Mouse (Mus musculus): ENCODE data around the gene Mis18bp1. TPM values are rescaled to one million over a fixed set of nuclear protein-coding genes. Genes with fewer than 3 reads are reported as not detected.

The Mis18bp1 gene
- 13.9 and 19.1 TPM in 2 replicates for polyA plus RNA-seq (2012; rRNA removed)

DNA sequence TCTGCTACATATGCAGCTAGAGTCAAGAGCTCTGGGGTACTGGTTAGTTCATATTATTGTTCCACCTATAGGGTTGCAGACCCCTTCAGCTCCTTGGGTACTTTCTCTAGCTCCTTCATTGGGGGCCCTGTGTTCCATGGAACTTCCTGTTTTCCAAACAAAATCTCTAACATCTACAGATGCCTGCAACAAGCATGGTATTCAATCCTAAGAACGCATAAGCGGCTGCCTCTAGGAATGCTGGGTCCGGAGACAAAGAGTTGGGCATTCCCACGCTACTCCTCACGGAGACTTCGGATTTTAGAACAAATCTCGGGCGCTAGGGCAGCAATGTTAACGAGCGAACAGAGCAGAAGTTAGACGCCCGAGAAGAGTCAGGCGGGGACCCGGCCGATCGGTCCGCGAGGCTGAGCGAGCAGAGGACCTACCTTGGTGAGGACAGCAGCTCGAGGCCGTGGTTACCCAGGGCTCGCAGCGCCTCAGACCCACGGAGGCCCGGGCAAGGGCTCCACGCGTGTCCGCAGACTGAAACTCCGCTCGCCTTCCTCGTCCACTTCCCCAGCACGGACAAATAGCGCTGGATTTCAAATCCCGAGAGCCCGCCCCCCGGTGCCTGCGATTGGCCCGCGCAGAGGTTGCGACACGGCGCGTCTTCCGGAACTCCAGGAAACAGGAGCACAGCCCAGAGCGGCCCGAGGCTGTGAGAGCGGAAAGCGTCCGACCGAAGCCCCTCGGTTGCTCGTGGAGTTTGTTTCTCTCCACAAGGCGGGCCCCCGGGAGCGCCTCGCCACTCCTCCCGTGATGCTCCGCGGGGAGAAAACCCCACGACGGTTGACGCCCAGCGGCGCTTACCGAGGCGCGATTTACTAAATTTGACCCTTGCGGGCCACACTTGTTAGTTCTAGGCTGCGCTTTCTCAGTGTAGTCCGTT is at the start of gene Mis18bp1:
TSS of gene Mis18bp1 (minus strand) at position 584 of the 931 bp plus-strand sequence.

Other genes with a start within 250 kb of the Mis18bp1 start
- gene Klhl28, start 207.1 kb downstream of the Mis18bp1 start, polyA plus RNA-seq (2012; rRNA removed), result 9.8 and 11.3 TPM in 2 replicates
- gene Togaram1, start 206.8 kb downstream of the Mis18bp1 start, polyA plus RNA-seq (2012; rRNA removed), result 13.9 and 14.7 TPM in 2 replicates
- 46.9 and 47.5 TPM in 2 replicates for gene Prpf39, start 136.3 kb downstream of the Mis18bp1 start, polyA plus RNA-seq (2012; rRNA removed)
- 360 and 487 TPM in 2 replicates for gene Fkbp3, start 98.6 kb downstream of the Mis18bp1 start, polyA plus RNA-seq (2012; rRNA removed)
- 9.5 and 9.7 TPM in 2 replicates for gene Fancm, start 97.0 kb downstream of the Mis18bp1 start, polyA plus RNA-seq (2012; rRNA removed)
- not detected in 2 replicates for gene Wdr20rt, start 52.9 kb upstream of the Mis18bp1 start, polyA plus RNA-seq (2012; rRNA removed)

All from central nervous system, embryonic 14 days (tissue).